Mouse (Mus musculus) spleen, adult 2 months (tissue): ENCODE results near the gene Grip1.

Experiments
- CTCF ChIP-seq: fragments of 200-500 bp; IDR thresholded peaks from 2 replicates; pipeline ENCODE4 v1.5.1; 2011; ENCODE audit warnings: mild to moderate bottlenecking, inconsistent platforms; ENCODE audit not compliant: insufficient read depth, insufficient read length, insufficient replicate concordance; ENCODE audit errors: extremely low read depth
- POLR2A ChIP-seq: fragments of 200-500 bp; IDR thresholded peaks from 2 replicates; pipeline ENCODE4 v1.6.1; 2011; ENCODE audit warnings: low read depth, low read length, inconsistent platforms

DNA sequence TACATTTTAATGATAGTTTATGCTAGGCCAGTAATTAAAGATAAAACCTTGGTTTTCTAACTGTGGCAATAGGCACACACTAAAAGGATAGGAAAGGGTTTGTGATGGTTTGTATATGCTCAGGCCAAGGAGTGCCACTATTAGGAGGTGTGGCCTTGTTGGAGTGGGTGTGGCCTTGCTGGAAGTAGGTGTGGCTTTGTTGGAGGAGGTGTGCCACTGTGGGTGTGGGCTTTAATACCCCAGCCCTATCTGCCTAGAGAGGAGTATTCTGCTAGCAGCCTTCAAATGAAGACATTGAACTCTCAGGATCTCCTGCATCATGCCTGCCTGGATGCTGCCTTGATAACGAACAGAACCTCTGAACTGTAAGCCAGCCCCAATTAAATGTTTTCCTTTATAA, 647.2 kb downstream of the Grip1 start:
- TF ChIP-seq POLR2A (no peak), CTCF (no peak)
